Mouse (Mus musculus): ENCODE measurements at regions not wholly inside any gene's neighbourhood (a gene's known extent, or its start where the extent isn't known, plus 50 kb on each side); places are given as distances from the start of the nearest gene placed in this dataset.

DNA sequence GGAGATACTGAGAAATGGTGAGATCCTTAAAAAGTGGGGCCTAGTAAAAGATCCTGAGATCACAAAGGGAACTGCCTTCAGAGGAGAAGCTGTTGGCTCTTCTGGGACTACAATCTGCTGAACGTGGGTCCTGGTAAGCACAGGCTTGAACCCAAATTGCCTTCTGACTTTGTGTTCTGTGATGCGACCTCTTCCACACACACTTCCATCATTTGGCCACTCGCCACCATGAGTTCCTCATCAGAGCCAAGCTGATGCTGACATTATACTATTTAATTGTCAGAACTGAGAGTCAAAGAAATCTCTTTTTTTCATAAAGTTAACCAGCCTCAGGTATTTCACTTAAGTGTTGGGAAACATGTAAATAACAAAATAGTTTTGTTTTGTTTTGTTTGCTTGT lies 635.1 kb downstream of the Slc4a3 start:
- Histone ChIP-seq H3K4me2 (ENCODE audit: low read length) (no peak overlapping the region), H3K9ac (ENCODE audit: low read length) (no peak overlapping the region), H3K4me1 (ENCODE audit: control insufficient read depth, insufficient read depth, low read length) (no peaks in the 10 kb centered on the region), H3K27me3 (replicated peaks; ENCODE audit: control insufficient read depth, insufficient read depth, low read length) (no peaks in the 10 kb centered on the region), H3K36me3 (ENCODE audit: control insufficient read depth, insufficient read depth, low read length) (no peaks in the 10 kb centered on the region), H3K9me3 (replicated peaks; ENCODE audit: control insufficient read depth, low read length) (no peaks in the 10 kb centered on the region), H3K4me3 (ENCODE audit: low read depth, low read length) (no peak overlapping the region), H3K27ac (ENCODE audit: low read depth, low read length) (no peak overlapping the region)
- no peak for DNase-seq (ENCODE audit: low spot score)
- WGBS: 86% methylated on average over 3 of the region's 3 CpGs
- no peak for ATAC-seq

- Histone ChIP-seq H3K4me3 (ENCODE audit: low read depth, low read length) (no peak overlapping the region), H3K27me3 (replicated peaks; ENCODE audit: control insufficient read depth, insufficient read depth, low read length) (no peaks in the 10 kb centered on the region), H3K9me3 (replicated peaks; ENCODE audit: control insufficient read depth, low read length) (no peaks in the 10 kb centered on the region), H3K9ac (ENCODE audit: low read length) (no peak overlapping the region), H3K27ac (ENCODE audit: low read depth, low read length) (no peak overlapping the region), H3K36me3 (ENCODE audit: control insufficient read depth, insufficient read depth, low read length) (no peaks in the 10 kb centered on the region), H3K4me2 (ENCODE audit: low read length) (no peak overlapping the region), H3K4me1 (ENCODE audit: control insufficient read depth, insufficient read depth, low read length) (no peaks in the 10 kb centered on the region)
- 48% methylated on average over 4 of the region's 4 CpGs for WGBS
- peak; percentile 41 for DNase-seq (ENCODE audit: low spot score)
- ATAC-seq: no peak
Observed at GRCm38 (mm10) chr1:76194844-76195243, 648.8 kb downstream of the Slc4a3 start.

GRCm38 (mm10) chr1:76197651-76198050 lies 651.6 kb downstream of the Slc4a3 start:
- H3K27me3 ChIP-seq (replicated peaks; ENCODE audit: control insufficient read depth, insufficient read depth, low read length): no peaks in the 10 kb centered on the region
- 81% methylated on average over 3 of the region's 3 CpGs for WGBS
- no peak overlapping the region for H3K4me2 ChIP-seq (ENCODE audit: low read length)
- no peak overlapping the region for H3K9ac ChIP-seq (ENCODE audit: low read length)
- no peak for DNase-seq (ENCODE audit: low spot score)
- ATAC-seq: no peak
- H3K36me3 ChIP-seq (ENCODE audit: control insufficient read depth, insufficient read depth, low read length): no peaks in the 10 kb centered on the region
- no peak overlapping the region for H3K27ac ChIP-seq (ENCODE audit: low read depth, low read length)
- H3K4me3 ChIP-seq (ENCODE audit: low read depth, low read length): no peak overlapping the region
- H3K9me3 ChIP-seq (replicated peaks; ENCODE audit: control insufficient read depth, low read length): no peaks in the 10 kb centered on the region
- H3K4me1 ChIP-seq (ENCODE audit: control insufficient read depth, insufficient read depth, low read length): no peaks in the 10 kb centered on the region

DNA sequence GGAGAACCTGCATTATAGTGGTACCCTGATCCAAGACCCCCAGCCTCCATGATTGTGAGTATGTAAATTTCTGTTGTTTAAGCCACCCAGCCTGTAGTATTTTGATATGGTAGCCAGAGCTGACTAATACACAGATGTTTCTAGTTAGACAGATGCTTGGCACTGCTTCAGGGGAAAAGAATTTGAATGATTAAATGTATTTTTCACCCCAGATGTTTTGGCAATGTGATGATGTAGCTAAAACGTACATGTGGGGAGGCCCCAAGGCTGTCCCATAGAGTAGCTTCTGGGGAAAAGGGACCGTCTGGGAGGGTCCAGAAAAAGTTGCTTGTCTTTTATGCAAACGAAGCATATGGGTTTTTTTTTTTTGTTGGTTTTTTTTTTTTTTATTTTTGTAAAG lies 654.8 kb downstream of the Slc4a3 start:
- no peaks in the 10 kb centered on the region for H3K36me3 ChIP-seq (ENCODE audit: control insufficient read depth, insufficient read depth, low read length)
- WGBS: 68% methylated on average over 3 of the region's 3 CpGs
- H3K27ac ChIP-seq (ENCODE audit: low read depth, low read length): no peak overlapping the region
- DNase-seq (ENCODE audit: low spot score) (no peak), ATAC-seq (no peak)
- no peak overlapping the region for H3K4me3 ChIP-seq (ENCODE audit: low read depth, low read length)
- no peaks in the 10 kb centered on the region for H3K27me3 ChIP-seq (replicated peaks; ENCODE audit: control insufficient read depth, insufficient read depth, low read length)
- H3K4me1 ChIP-seq (ENCODE audit: control insufficient read depth, insufficient read depth, low read length): no peaks in the 10 kb centered on the region
- no peak overlapping the region for H3K9ac ChIP-seq (ENCODE audit: low read length)
- H3K4me2 ChIP-seq (ENCODE audit: low read length): no peak overlapping the region
- no peaks in the 10 kb centered on the region for H3K9me3 ChIP-seq (replicated peaks; ENCODE audit: control insufficient read depth, low read length)

DNA sequence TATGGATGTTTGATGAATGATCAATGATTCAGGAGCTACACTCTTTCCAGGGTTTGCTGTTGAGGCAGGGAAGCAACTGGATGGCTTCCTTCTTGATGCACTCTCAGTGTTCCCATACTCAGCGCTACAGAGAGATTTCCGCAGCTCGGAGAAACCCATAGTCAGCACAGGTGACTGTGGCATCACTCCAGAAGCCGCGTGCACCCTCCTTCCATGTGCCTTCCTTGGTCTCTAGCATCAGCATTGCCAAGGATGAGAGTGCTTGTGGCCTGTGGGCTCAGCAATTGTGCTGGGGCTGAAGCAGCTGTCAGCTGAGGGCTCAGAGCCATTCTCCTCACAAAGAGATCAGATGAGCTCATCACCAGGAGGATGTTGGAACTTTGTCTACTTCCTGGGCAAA lies 666.4 kb downstream of the Slc4a3 start:
- no peak for ATAC-seq
- no peaks in the 10 kb centered on the region for H3K9me3 ChIP-seq (replicated peaks; ENCODE audit: control insufficient read depth, low read length)
- no peak for DNase-seq (ENCODE audit: low spot score)

DNA sequence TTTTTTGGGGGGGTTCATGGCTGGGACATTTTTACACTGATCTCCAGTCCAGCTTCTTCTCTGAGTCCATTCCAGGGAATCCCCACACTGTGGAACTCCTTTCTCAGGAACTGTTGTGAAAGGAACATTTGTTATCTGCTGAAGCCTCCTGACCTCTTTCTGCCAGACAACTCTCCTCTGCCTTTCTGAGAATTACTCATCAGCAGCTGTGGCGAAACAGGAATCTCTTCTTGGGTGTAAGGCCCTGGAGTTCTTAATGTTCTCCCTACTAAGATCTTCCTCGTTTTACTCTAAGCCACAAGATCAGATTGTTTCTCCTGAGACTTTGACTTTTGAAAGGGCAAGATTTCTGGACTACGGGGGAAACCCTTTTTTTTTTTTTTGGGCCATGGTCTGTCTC lies 698.7 kb downstream of the Slc4a3 start:
- 92% methylated on average over 3 of the region's 3 CpGs for WGBS
- no peak for ATAC-seq
- Histone ChIP-seq H3K4me3 (ENCODE audit: low read depth, low read length) (no peak overlapping the region), H3K27ac (ENCODE audit: low read depth, low read length) (no peak overlapping the region), H3K9me3 (replicated peaks; ENCODE audit: control insufficient read depth, low read length) (no peaks in the 10 kb centered on the region), H3K36me3 (ENCODE audit: control insufficient read depth, insufficient read depth, low read length) (no peaks in the 10 kb centered on the region), H3K9ac (ENCODE audit: low read length) (no peak overlapping the region), H3K4me1 (ENCODE audit: control insufficient read depth, insufficient read depth, low read length) (peaks cover 10% of the 10 kb centered on the region; the same call in 1 of the 2 replicates), H3K4me2 (ENCODE audit: low read length) (no peak overlapping the region), H3K27me3 (replicated peaks; ENCODE audit: control insufficient read depth, insufficient read depth, low read length) (no peaks in the 10 kb centered on the region)
- DNase-seq (ENCODE audit: low spot score): no peak

More for the DNA sequence above, 666.4 kb downstream of the Slc4a3 start:
- Histone ChIP-seq H3K4me3 (ENCODE audit: low read depth, low read length) (no peak overlapping the region), H3K4me2 (ENCODE audit: low read length) (no peak overlapping the region), H3K4me1 (ENCODE audit: control insufficient read depth, insufficient read depth, low read length) (no peaks in the 10 kb centered on the region), H3K36me3 (ENCODE audit: control insufficient read depth, insufficient read depth, low read length) (no peaks in the 10 kb centered on the region), H3K27ac (ENCODE audit: low read depth, low read length) (no peak overlapping the region), H3K9ac (ENCODE audit: low read length) (no peak overlapping the region), H3K27me3 (replicated peaks; ENCODE audit: control insufficient read depth, insufficient read depth, low read length) (no peaks in the 10 kb centered on the region)
- 93% methylated on average over 5 of the region's 5 CpGs for WGBS

DNA sequence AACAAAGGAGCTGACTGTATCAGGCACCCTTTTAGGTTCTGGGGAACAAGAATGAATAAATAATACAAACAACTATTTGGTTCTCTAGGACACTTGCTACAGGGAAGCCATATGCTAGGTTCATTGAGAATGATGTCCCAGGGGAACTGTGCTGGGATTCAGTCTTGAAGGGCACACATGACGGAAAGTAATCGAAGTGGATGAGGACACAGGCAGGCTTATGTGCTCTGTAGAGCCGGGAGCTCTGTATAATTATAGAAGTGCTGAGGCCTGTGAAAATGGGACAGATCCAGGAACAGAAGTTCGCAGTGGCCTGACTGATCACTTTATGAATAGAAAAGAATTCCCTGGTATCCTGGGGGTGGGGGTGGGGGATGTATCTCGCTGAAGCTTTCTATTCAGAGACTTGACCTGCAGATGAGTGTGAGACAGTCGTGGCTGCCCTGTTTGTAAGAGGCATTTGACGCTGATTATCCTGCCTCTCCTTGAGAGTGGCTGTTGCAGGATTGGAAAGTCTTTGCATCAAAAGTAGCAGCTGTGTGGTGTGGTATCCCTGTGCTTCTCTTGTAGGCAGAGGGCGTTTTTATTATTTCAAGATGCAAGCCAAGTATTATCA lies 700.2 kb downstream of the Slc4a3 start:
- WGBS: 27% methylated on average over 8 of the region's 8 CpGs
- Histone ChIP-seq H3K36me3 (ENCODE audit: control insufficient read depth, insufficient read depth, low read length) (no peaks in the 10 kb centered on the region), H3K9ac (ENCODE audit: low read length) (no peak overlapping the region), H3K4me1 (ENCODE audit: control insufficient read depth, insufficient read depth, low read length) (peaks cover 10% of the 10 kb centered on the region; the same call in 1 of the 2 replicates), H3K27me3 (replicated peaks; ENCODE audit: control insufficient read depth, insufficient read depth, low read length) (no peaks in the 10 kb centered on the region), H3K4me2 (ENCODE audit: low read length) (no peak overlapping the region), H3K4me3 (ENCODE audit: low read depth, low read length) (no peak overlapping the region), H3K9me3 (replicated peaks; ENCODE audit: control insufficient read depth, low read length) (no peaks in the 10 kb centered on the region), H3K27ac (ENCODE audit: low read depth, low read length) (no peak overlapping the region)
- peak; percentile 29; the same call in 1 of the 2 replicates for ATAC-seq
- DNase-seq (ENCODE audit: low spot score): peak; percentile 47

GRCm38 (mm10) chr1:76247126-76247525 lies 701.1 kb downstream of the Slc4a3 start:
- Histone ChIP-seq H3K4me2 (ENCODE audit: low read length) (no peak overlapping the region), H3K27me3 (replicated peaks; ENCODE audit: control insufficient read depth, insufficient read depth, low read length) (no peaks in the 10 kb centered on the region), H3K4me3 (ENCODE audit: low read depth, low read length) (no peak overlapping the region), H3K9ac (ENCODE audit: low read length) (no peak overlapping the region), H3K36me3 (ENCODE audit: control insufficient read depth, insufficient read depth, low read length) (no peaks in the 10 kb centered on the region), H3K9me3 (replicated peaks; ENCODE audit: control insufficient read depth, low read length) (no peaks in the 10 kb centered on the region), H3K27ac (ENCODE audit: low read depth, low read length) (no peak overlapping the region), H3K4me1 (ENCODE audit: control insufficient read depth, insufficient read depth, low read length) (peaks cover 10% of the 10 kb centered on the region; the same call in 1 of the 2 replicates)
- no peak for DNase-seq (ENCODE audit: low spot score)
- ATAC-seq: no peak
- WGBS: 75% methylated on average over 8 of the region's 8 CpGs

DNA sequence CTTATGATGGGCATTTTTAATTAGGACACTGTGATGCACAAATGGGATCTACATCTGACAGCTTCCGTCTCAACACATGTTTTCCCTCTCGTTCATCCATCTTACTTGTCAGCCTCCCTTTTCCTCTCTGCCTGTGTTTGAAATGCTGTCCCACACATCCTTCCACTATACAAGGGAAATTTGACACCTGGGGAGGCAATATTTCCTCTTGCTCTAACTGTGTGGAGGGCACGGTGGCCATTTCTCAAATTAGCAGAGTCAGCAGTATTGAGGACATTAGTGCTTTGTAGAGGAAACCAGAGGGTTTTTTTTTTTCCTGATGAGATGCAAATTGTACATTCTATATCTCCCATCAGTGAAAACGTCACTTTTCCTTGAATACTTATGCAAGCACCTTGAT lies 712.2 kb downstream of the Slc4a3 start:
- Histone ChIP-seq H3K27ac (ENCODE audit: low read depth, low read length) (no peak overlapping the region), H3K4me1 (ENCODE audit: control insufficient read depth, insufficient read depth, low read length) (no peaks in the 10 kb centered on the region), H3K4me2 (ENCODE audit: low read length) (no peak overlapping the region), H3K9ac (ENCODE audit: low read length) (no peak overlapping the region), H3K4me3 (ENCODE audit: low read depth, low read length) (no peak overlapping the region), H3K27me3 (replicated peaks; ENCODE audit: control insufficient read depth, insufficient read depth, low read length) (no peaks in the 10 kb centered on the region), H3K9me3 (replicated peaks; ENCODE audit: control insufficient read depth, low read length) (no peaks in the 10 kb centered on the region), H3K36me3 (ENCODE audit: control insufficient read depth, insufficient read depth, low read length) (no peaks in the 10 kb centered on the region)
- WGBS: 67% methylated on average over 4 of the region's 4 CpGs
- no peak for ATAC-seq
- DNase-seq (ENCODE audit: low spot score): peak; percentile 13
